Mouse (Mus musculus) G1E (cell line): ENCODE data around the gene Six3. TPM values are rescaled to one million over a fixed set of nuclear protein-coding genes. Genes with fewer than 3 reads are reported as not detected.
A peak's percentile ranks its signal among the peaks of the same experiment; 100 is the strongest.

Experiments
- ATAC-seq: 2 replicates; pipeline ENCODE4 v1.8.0; 2016; ENCODE audit warnings: mild to moderate bottlenecking; ENCODE audit not compliant: insufficient number of reproducible peaks, poor library complexity, low FRiP score, severe bottlenecking; ENCODE audit errors: extremely low read depth
- DNase-seq: peaks from one replicate; pipeline ENCODE4 v3.0.0; 2012; ENCODE audit warnings: low spot score
- H3K27me3 ChIP-seq: 2 replicates; pipeline ENCODE4 v1.6.1; 2012; ENCODE audit warnings: mild to moderate bottlenecking, low read length, inconsistent platforms; ENCODE audit not compliant: insufficient read depth
- H3K36me3 ChIP-seq: replicated peaks from 2 replicates; pipeline ENCODE3; 2012; ENCODE audit warnings: mild to moderate bottlenecking, inconsistent platforms
- H3K4me1 ChIP-seq: 2 replicates; pipeline ENCODE4 v1.6.1; 2012; ENCODE audit warnings: low read depth, low read length, inconsistent platforms, mixed read lengths; ENCODE audit not compliant: insufficient read depth
- H3K4me3 ChIP-seq: 2 replicates; pipeline ENCODE4 v1.5.1; 2012; ENCODE audit warnings: low read depth, mild to moderate bottlenecking, inconsistent platforms, low read length, moderate library complexity, mixed read lengths
- H3K9me3 ChIP-seq: replicated peaks from 2 replicates; pipeline ENCODE4 v1.6.1; 2012; ENCODE audit warnings: inconsistent platforms
- CTCF ChIP-seq: IDR thresholded peaks from 2 replicates; pipeline ENCODE4 v1.5.1; 2012; ENCODE audit warnings: low read depth, low read length, inconsistent platforms, mixed read lengths
- GATA1 ChIP-seq: IDR thresholded peaks from 2 replicates; pipeline ENCODE4 v1.6.1; 2012; ENCODE audit warnings: borderline replicate concordance, low read length, inconsistent platforms, mixed read lengths
- GATA2 ChIP-seq: IDR thresholded peaks from 2 replicates; pipeline ENCODE4 v1.6.1; 2012; ENCODE audit warnings: low read depth, low read length, inconsistent platforms, borderline replicate concordance
- POLR2AphosphoS5 ChIP-seq: IDR thresholded peaks from 2 replicates; pipeline ENCODE4 v1.6.1; 2012; ENCODE audit warnings: low read depth, low read length, inconsistent platforms; ENCODE audit not compliant: insufficient replicate concordance
- TAL1 ChIP-seq: conservative IDR thresholded peaks from 2 replicates; pipeline ENCODE4 v1.6.1; 2012; ENCODE audit warnings: low read depth, low read length, inconsistent platforms, mixed read lengths
- polyA plus RNA-seq: library from polyadenylated mRNA; stranded (reverse); fragments of >175 nt; gene quantifications from 2 replicates; pipeline ENCODE4 v1.2.3, GENCODE M21; 2012
- total RNA-seq, 2 experiments: library from RNA; stranded (forward) in 1 of 2; stranded (reverse) in 1 of 2; fragments of 200-1000 nt in 1 of 2; fragments of >200 nt in 1 of 2; fragmentation: Nextera tagmentation in 1 of 2; gene quantifications; 2 replicates each; pipeline ENCODE4 v1.2.3; 2014 to 2017

Gene Six3
- total and polyA plus RNA-seq, 3 experiments: 0.05 TPM; not detected in 2

DNA sequence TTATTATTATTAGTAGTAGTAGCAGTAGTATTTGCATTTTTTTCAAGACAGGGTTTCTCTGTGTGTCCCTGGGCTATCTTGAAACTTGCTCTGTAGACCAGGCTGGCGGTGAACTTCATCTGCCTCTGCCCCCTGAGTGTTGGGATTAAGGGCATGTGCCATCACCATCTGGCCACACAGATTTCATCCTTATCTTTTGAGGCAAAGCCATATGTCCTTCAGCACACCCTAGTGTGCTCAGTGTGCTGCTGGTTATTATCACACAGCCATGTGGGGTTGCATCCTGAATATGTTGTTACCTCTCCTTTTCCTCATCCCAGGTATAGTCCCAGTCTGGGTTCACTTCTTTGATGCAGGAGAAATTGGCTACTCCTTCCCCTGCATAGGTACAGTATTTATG lies 46.6 kb downstream of the Six3 start:
- DNase-seq (no peak), ATAC-seq (no peak)
- Histone ChIP-seq H3K27me3 (peaks cover 12% of the 10 kb centered on the region; the same call in 1 of the 2 replicates), H3K36me3 (no peaks in the 10 kb centered on the region), H3K4me3 (no peak overlapping the region), H3K9me3 (no peaks in the 10 kb centered on the region), H3K4me1 (no peaks in the 10 kb centered on the region)
- TF ChIP-seq GATA1 (no peak), TAL1 (no peak), POLR2AphosphoS5 (no peak), GATA2 (no peak), CTCF (no peak)

DNA sequence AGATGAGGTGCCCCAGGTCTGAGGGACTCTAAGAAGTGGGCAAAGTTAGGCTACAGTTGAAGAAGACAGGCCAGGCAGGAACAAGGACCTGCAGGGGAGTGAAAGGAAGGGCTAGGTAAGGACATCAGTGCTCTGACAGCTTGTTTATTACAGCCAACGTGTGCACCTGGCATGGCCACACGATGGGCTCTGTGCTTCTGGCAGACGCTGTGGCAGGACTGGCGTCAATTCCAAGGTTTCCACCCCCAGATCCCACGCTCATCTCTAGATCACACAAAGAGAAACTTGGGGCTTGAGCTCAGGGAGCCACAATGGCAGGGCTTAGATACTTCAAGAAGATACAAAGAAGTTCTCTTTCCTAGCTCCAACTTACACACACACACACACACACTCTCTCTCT lies 48.1 kb downstream of the Six3 start:
- no peak for DNase-seq
- H3K9me3 ChIP-seq: no peaks in the 10 kb centered on the region
- TF ChIP-seq GATA2 (no peak), TAL1 (no peak), GATA1 (no peak), POLR2AphosphoS5 (no peak), CTCF (no peak)
- peaks cover 12% of the 10 kb centered on the region; the same call in 1 of the 2 replicates for H3K27me3 ChIP-seq
- no peak overlapping the region for H3K4me3 ChIP-seq
- no peaks in the 10 kb centered on the region for H3K36me3 ChIP-seq
- H3K4me1 ChIP-seq: no peaks in the 10 kb centered on the region
- no peak for ATAC-seq

DNA sequence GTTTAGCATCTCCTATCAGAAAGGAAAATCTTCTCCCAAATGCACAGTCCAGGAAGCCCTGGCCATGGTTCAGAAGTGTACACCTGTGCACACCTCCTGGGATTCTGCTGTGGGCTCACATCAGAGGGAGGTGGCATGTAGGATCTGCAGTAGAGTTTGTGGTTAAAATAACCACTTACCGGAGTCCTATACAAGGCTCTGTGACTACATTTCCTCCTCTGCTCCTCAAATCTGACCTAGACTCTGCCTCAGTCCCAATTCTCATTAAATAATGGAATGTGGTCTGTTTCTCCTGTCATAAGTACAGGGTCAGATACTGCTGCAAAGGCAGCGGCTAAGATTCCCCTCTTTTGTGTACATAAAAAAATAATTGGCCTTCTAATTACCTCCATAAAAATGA lies 50.8 kb downstream of the Six3 start:
- no peak for DNase-seq
- Histone ChIP-seq H3K27me3 (peaks cover 12% of the 10 kb centered on the region; the same call in 1 of the 2 replicates), H3K9me3 (no peaks in the 10 kb centered on the region), H3K4me3 (no peak overlapping the region), H3K4me1 (no peaks in the 10 kb centered on the region), H3K36me3 (no peaks in the 10 kb centered on the region)
- TF ChIP-seq TAL1 (no peak), CTCF (no peak), GATA2 (no peak), GATA1 (no peak), POLR2AphosphoS5 (no peak)
- no peak for ATAC-seq

DNA sequence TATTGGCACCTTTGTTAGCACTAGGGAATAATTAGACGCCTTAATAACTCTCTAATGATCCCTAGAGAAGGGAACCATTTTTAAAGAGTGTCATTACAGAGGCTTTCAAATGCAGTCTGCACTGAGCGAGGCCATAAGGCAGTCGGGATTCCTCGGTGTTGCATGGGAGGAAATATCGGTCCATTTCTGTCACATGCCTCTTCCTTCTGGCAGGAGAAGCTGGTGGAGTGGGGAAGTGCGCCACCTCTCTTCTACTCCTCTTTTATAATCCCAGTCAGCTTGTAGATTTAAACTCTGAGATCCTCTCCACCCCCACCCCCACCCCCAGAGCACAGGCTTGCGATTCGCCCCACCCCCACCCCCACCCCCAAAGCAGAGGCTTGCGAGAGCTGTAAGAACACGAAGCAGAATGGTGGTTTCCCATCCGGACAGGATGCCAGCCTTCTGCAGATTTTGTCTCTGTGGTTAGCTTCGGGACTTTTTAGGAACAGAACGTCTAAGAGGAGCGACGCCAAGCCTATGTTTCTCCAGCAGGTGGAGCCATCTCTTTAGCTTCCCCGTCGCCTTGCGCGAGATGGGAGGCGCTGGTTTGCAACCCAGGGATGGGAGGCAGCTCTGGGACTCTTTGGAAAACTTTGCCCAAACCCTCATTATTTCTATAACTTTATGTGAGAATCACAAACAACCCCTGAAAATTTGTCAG lies 51.4 kb downstream of the Six3 start:
- ATAC-seq: peak; percentile 28; the same call in 1 of the 2 replicates
- Histone ChIP-seq H3K9me3 (no peaks in the 10 kb centered on the region), H3K4me3 (no peak overlapping the region), H3K27me3 (peaks cover 12% of the 10 kb centered on the region; the same call in 1 of the 2 replicates), H3K4me1 (no peaks in the 10 kb centered on the region), H3K36me3 (no peaks in the 10 kb centered on the region)
- DNase-seq: no peak
- no peak for TF ChIP-seq GATA1
- no peak for TF ChIP-seq TAL1
- TF ChIP-seq CTCF: no peak
- TF ChIP-seq POLR2AphosphoS5: no peak
- no peak for TF ChIP-seq GATA2

Other genes with a start within 250 kb of the Six3 start
- gene Six2, start 74.7 kb downstream of the Six3 start, total RNA-seq (2014; fragmentation: Nextera tagmentation): not detected in 2 replicates
- gene Six2, start 74.7 kb downstream of the Six3 start, total RNA-seq (2017): 0.06 TPM in 1 of 2 replicates, not detected in the other
- not detected in 2 replicates for gene Six2, start 74.7 kb downstream of the Six3 start, polyA plus RNA-seq